Mouse (Mus musculus): ENCODE data around the gene Pus3.

Gene Pus3

GRCm38 (mm10) chr9:35558257-35559008 is at the start of gene Pus3, which contains the start of gene Ddx25:
Gene Pus3 (plus strand): TSS chr9:35558595.
Gene Ddx25 (minus strand): TSS chr9:35558528.
- in situ Hi-C loops (cut with MboI; ENCODE audit: unreplicated experiment in 2 of 2) = loop anchor here (25.0 kb wide), 3 partner anchors 1204 to 1779 kb away; partner anchors contain the start of genes Ccdc15 (in 1 of the 2) and Stt3a (in 1 of the 2)

- in situ Hi-C loops (cut with MboI; ENCODE audit: unreplicated experiment in 2 of 2) = loop anchor here in 1 of 2 experiments (25.0 kb wide), 1 partner anchor 1152 kb away; no protein-coding TSS in a partner anchor
These were observed 44.5 kb upstream of the Pus3 start for GRCm38 (mm10) chr9:35513900-35514299.

GRCm38 (mm10) chr9:35516182-35516581 is 42.2 kb upstream of the Pus3 start:
- in situ Hi-C loops (cut with MboI; ENCODE audit: unreplicated experiment in 2 of 2) = loop anchor here in 1 of 2 experiments (25.0 kb wide), 1 partner anchor 1154 kb away; no protein-coding TSS in a partner anchor

- in situ Hi-C loops (cut with MboI; ENCODE audit: unreplicated experiment in 2 of 2) = loop anchor here in 1 of 2 experiments (25.0 kb wide), 1 partner anchor 1154 kb away; no protein-coding TSS in a partner anchor
These were observed 41.7 kb upstream of the Pus3 start for GRCm38 (mm10) chr9:35516711-35517110.

GRCm38 (mm10) chr9:35518169-35518568 is 40.2 kb upstream of the Pus3 start, which contains the start of gene Gm1113:
Gene Gm1113 (minus strand): TSS chr9:35518269.
- in situ Hi-C loops (cut with MboI; ENCODE audit: unreplicated experiment in 2 of 2) = loop anchor here in 1 of 2 experiments (25.0 kb wide), 1 partner anchor 1156 kb away; no protein-coding TSS in a partner anchor

GRCm38 (mm10) chr9:35520631-35521348 is 37.6 kb upstream of the Pus3 start:
- in situ Hi-C loops (cut with MboI; ENCODE audit: unreplicated experiment in 2 of 2) = loop anchor here in 1 of 2 experiments (25.0 kb wide), 1 partner anchor 1158 kb away; no protein-coding TSS in a partner anchor

GRCm38 (mm10) chr9:35522241-35522640 is 36.2 kb upstream of the Pus3 start:
- in situ Hi-C loops (cut with MboI; ENCODE audit: unreplicated experiment in 2 of 2) = loop anchor here in 1 of 2 experiments (25.0 kb wide), 1 partner anchor 1160 kb away; no protein-coding TSS in a partner anchor

- in situ Hi-C loops (cut with MboI; ENCODE audit: unreplicated experiment in 2 of 2) = loop anchor here in 1 of 2 experiments (25.0 kb wide), 1 partner anchor 1161 kb away; no protein-coding TSS in a partner anchor
These were observed 35.4 kb upstream of the Pus3 start for GRCm38 (mm10) chr9:35522821-35523515.

GRCm38 (mm10) chr9:35523541-35523940 is 34.9 kb upstream of the Pus3 start:
- in situ Hi-C loops (cut with MboI; ENCODE audit: unreplicated experiment in 2 of 2) = loop anchor here in 1 of 2 experiments (25.0 kb wide), 1 partner anchor 1161 kb away; no protein-coding TSS in a partner anchor

GRCm38 (mm10) chr9:35523941-35524411 is 34.4 kb upstream of the Pus3 start:
- in situ Hi-C loops (cut with MboI; ENCODE audit: unreplicated experiment in 2 of 2) = loop anchor here in 1 of 2 experiments (25.0 kb wide), 1 partner anchor 1162 kb away; no protein-coding TSS in a partner anchor

GRCm38 (mm10) chr9:35529141-35529540 is 29.3 kb upstream of the Pus3 start:
- in situ Hi-C loops (cut with MboI; ENCODE audit: unreplicated experiment in 2 of 2) = no loop called here

- in situ Hi-C loops (cut with MboI; ENCODE audit: unreplicated experiment in 2 of 2) = loop anchor here (5.0 to 10.0 kb wide), 4 partner anchors 83 to 545 kb away; partner anchors contain the start of gene Pate4 (in 2 of the 2)
These were observed 28.6 kb upstream of the Pus3 start for GRCm38 (mm10) chr9:35529796-35530195.

- in situ Hi-C loops (cut with MboI; ENCODE audit: unreplicated experiment in 2 of 2) = loop anchor here (5.0 to 10.0 kb wide), 4 partner anchors 79 to 548 kb away; partner anchors contain the start of gene Pate4 (in 2 of the 2)
These were observed 25.1 kb upstream of the Pus3 start for GRCm38 (mm10) chr9:35533266-35533665.

GRCm38 (mm10) chr9:35535110-35535509 is 23.3 kb upstream of the Pus3 start:
- in situ Hi-C loops (cut with MboI; ENCODE audit: unreplicated experiment in 2 of 2) = loop anchor here (5.0 to 10.0 kb wide), 3 partner anchors 80 to 550 kb away; partner anchors contain the start of gene Pate4 (in 1 of the 2)

GRCm38 (mm10) chr9:35535876-35536275 is 22.5 kb upstream of the Pus3 start:
- in situ Hi-C loops (cut with MboI; ENCODE audit: unreplicated experiment in 2 of 2) = loop anchor here (5.0 to 10.0 kb wide), 3 partner anchors 79 to 551 kb away; partner anchors contain the start of gene Pate4 (in 1 of the 2)

GRCm38 (mm10) chr9:35539001-35539750 is 19.2 kb upstream of the Pus3 start:
- in situ Hi-C loops (cut with MboI; ENCODE audit: unreplicated experiment in 2 of 2) = loop anchor here (5.0 to 10.0 kb wide), 3 partner anchors 76 to 554 kb away; partner anchors contain the start of gene Pate4 (in 1 of the 2)

- in situ Hi-C loops (cut with MboI; ENCODE audit: unreplicated experiment in 2 of 2) = no loop called here
These were observed 17.4 kb upstream of the Pus3 start for GRCm38 (mm10) chr9:35541024-35541423.

GRCm38 (mm10) chr9:35541488-35541887 is 16.9 kb upstream of the Pus3 start:
- in situ Hi-C loops (cut with MboI; ENCODE audit: unreplicated experiment in 2 of 2) = no loop called here

- in situ Hi-C loops (cut with MboI; ENCODE audit: unreplicated experiment in 2 of 2) = no loop called here
These were observed 16.5 kb upstream of the Pus3 start for GRCm38 (mm10) chr9:35541941-35542340.
